Mouse (Mus musculus): ENCODE data around the gene Josd1.
A peak's percentile ranks its signal among the peaks of the same experiment; 100 is the strongest.

DNA sequence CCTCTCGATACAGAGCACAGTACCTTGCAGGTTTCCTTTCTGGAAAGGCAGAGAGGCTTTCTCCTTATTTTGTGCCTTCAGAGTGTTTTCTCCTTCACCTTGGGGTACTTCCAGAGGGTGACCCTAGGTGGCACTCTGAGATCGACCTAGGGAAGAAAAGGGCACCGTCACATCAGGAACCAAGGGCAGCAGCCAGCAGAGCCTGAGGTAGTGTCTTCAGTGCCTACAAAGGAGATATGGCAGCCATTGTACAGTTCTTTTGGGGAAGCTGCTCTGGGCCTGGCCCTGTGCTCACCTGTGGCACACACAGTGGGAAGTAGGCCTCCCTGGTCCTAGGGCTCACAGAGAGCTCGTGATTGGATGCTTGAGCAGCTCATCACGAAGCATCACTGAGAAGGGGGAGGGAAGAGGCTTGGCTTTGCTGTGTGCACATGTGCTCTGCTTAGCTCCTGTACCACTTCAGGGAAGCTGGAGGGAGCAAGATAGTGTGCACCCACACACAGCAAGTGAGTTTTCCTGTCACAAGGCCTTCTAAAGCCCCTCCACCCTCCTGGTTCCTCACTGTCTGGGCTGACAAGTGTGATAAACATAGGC, 20.6 kb upstream of the Josd1 start:
- TF ChIP-seq NRF1 (IDR thresholded peaks at IDR 0.05; ENCODE audit: low read depth, low read length) (no peak), CTCF (conservative IDR thresholded peaks at IDR 0.05 in 1 of 2, IDR thresholded peaks at IDR 0.05 in 1 of 2; ENCODE audit: low read depth in 2 of 2, low read length in 2 of 2) (peak in 1 of 2 experiments; percentile 53; a peak in 3 of 4 replicates), MAX (IDR thresholded peaks at IDR 0.05; ENCODE audit: low read length) (no peak), POLR2A (IDR thresholded peaks at IDR 0.05; ENCODE audit: low read depth, low read length) (no peak)

Data from CH12.LX (cell line).